Mouse (Mus musculus): ENCODE data around the gene Fbxo22.
"Not testable (repeated sequence)": the region's sequence is repeated elsewhere in the genome, so short reads cannot be mapped to it uniquely, and the experiment has no call there.

Gene Fbxo22

GRCm38 (mm10) chr9:55208790-55209481 is at the start of gene Fbxo22:
Gene Fbxo22 (plus strand): TSS chr9:55208925.
- peak; percentile 82 for DNase-seq (ENCODE audit: low read depth, low spot score)

GRCm38 (mm10) chr9:55170655-55171412 is 37.9 kb upstream of the Fbxo22 start:
- no peak for DNase-seq (ENCODE audit: low read depth, low spot score)

- no peak for DNase-seq (ENCODE audit: low read depth, low spot score)
Observed at GRCm38 (mm10) chr9:55172195-55172685, 36.5 kb upstream of the Fbxo22 start.

GRCm38 (mm10) chr9:55174235-55174634 is 34.5 kb upstream of the Fbxo22 start:
- DNase-seq (ENCODE audit: low read depth, low spot score): no peak

GRCm38 (mm10) chr9:55195876-55196275 is 12.8 kb upstream of the Fbxo22 start:
- no peak for DNase-seq (ENCODE audit: low read depth, low spot score)

GRCm38 (mm10) chr9:55198260-55198659 is 10.5 kb upstream of the Fbxo22 start:
- DNase-seq (ENCODE audit: low read depth, low spot score): no peak

- DNase-seq (ENCODE audit: low read depth, low spot score): no peak
Observed at GRCm38 (mm10) chr9:55199348-55199747, 9.4 kb upstream of the Fbxo22 start.

GRCm38 (mm10) chr9:55208458-55208789 is 301 bp upstream of the Fbxo22 start:
- DNase-seq (ENCODE audit: low read depth, low spot score): no peak

- no peak for DNase-seq (ENCODE audit: low read depth, low spot score)
Observed at GRCm38 (mm10) chr9:55211611-55212010, 2.9 kb downstream of the Fbxo22 start.

- no peak for DNase-seq (ENCODE audit: low read depth, low spot score)
Observed at GRCm38 (mm10) chr9:55213396-55213795, 4.7 kb downstream of the Fbxo22 start.

- DNase-seq (ENCODE audit: low read depth, low spot score): no peak
Observed at GRCm38 (mm10) chr9:55215056-55215455, 6.3 kb downstream of the Fbxo22 start.

GRCm38 (mm10) chr9:55215648-55216047 is 6.9 kb downstream of the Fbxo22 start:
- DNase-seq (ENCODE audit: low read depth, low spot score): no peak

- DNase-seq (ENCODE audit: low read depth, low spot score): no peak
Observed at GRCm38 (mm10) chr9:55216078-55216477, 7.4 kb downstream of the Fbxo22 start.

- DNase-seq (ENCODE audit: low read depth, low spot score): no peak
Observed at GRCm38 (mm10) chr9:55217381-55217780, 8.7 kb downstream of the Fbxo22 start.

- no peak for DNase-seq (ENCODE audit: low read depth, low spot score)
Observed at GRCm38 (mm10) chr9:55225165-55225737, 16.5 kb downstream of the Fbxo22 start.

GRCm38 (mm10) chr9:55226251-55226650 is 17.5 kb downstream of the Fbxo22 start:
- DNase-seq (ENCODE audit: low read depth, low spot score): no peak

GRCm38 (mm10) chr9:55228149-55228548 is 19.4 kb downstream of the Fbxo22 start:
- DNase-seq (ENCODE audit: low read depth, low spot score): no peak

- no peak for DNase-seq (ENCODE audit: low read depth, low spot score)
Observed at GRCm38 (mm10) chr9:55229010-55229409, 20.3 kb downstream of the Fbxo22 start.

GRCm38 (mm10) chr9:55231544-55231943 is 22.8 kb downstream of the Fbxo22 start:
- DNase-seq (ENCODE audit: low read depth, low spot score): no peak

GRCm38 (mm10) chr9:55232110-55232509 is 23.4 kb downstream of the Fbxo22 start:
- no peak for DNase-seq (ENCODE audit: low read depth, low spot score)

GRCm38 (mm10) chr9:55232586-55232985 is 23.9 kb downstream of the Fbxo22 start:
- no peak for DNase-seq (ENCODE audit: low read depth, low spot score)

GRCm38 (mm10) chr9:55233076-55233475 is 24.4 kb downstream of the Fbxo22 start:
- not testable (repeated sequence) for DNase-seq (ENCODE audit: low read depth, low spot score)
